Mouse (Mus musculus) liver, embryonic 14.5 days (tissue): ENCODE results near the gene Ankk1. TPM values are rescaled to one million over a fixed set of nuclear protein-coding genes. Genes with fewer than 3 reads are reported as not detected.

Experiments used
- ATAC-seq: fragments of 200-750 bp; cut with Nextera tagmentation; 2 replicates; pipeline ENCODE4 v1.8.0; 2017; ENCODE audit warnings: moderate number of reproducible peaks, mild to moderate bottlenecking, moderate library complexity; ENCODE audit not compliant: insufficient read depth
- DNase-seq, 3 experiments: peaks; one replicate each; pipeline ENCODE4 v3.0.0-alpha.2; 2012 to 2013; ENCODE audit warnings: low read depth in 3 of 3, low spot score in 3 of 3
- H3K27ac ChIP-seq: fragments of 300-500 bp; sonication (generic); 2 replicates; pipeline ENCODE4 v1.5.1; 2014; ENCODE audit warnings: moderate library complexity, mild to moderate bottlenecking, control low read depth, inconsistent platforms
- H3K27me3 ChIP-seq: fragments of 300-500 bp; sonication (generic); 2 replicates; pipeline ENCODE4 v1.6.1; 2014; ENCODE audit warnings: mild to moderate bottlenecking, low read length, moderate library complexity; ENCODE audit not compliant: control insufficient read depth, insufficient read depth
- H3K36me3 ChIP-seq: fragments of 300-500 bp; sonication (generic); replicated peaks from 2 replicates; pipeline ENCODE4 v1.6.1; 2014; ENCODE audit warnings: low read depth; ENCODE audit not compliant: control insufficient read depth, insufficient read depth
- H3K4me1 ChIP-seq, 2 experiments: fragments of 200-500 bp in 1 of 2; fragments of 300-500 bp in 1 of 2; sonication (generic) in 1 of 2; replicated peaks; 2 replicates each; pipeline ENCODE4 v1.6.1; 2012 to 2014; ENCODE audit warnings: antibody characterized with exemption in 1 of 2, inconsistent platforms in 1 of 2, low read length in 1 of 2; ENCODE audit not compliant: control insufficient read depth in 2 of 2, insufficient read depth in 2 of 2
- H3K4me2 ChIP-seq: fragments of 300-500 bp; sonication (generic); 2 replicates; pipeline ENCODE4 v1.6.1; 2014; ENCODE audit warnings: low read depth, mild to moderate bottlenecking, control low read depth, moderate library complexity
- H3K4me3 ChIP-seq, 2 experiments: fragments of 200-500 bp in 1 of 2; fragments of 300-500 bp in 1 of 2; sonication (generic) in 1 of 2; 2 replicates each; pipeline ENCODE4 v1.5.1; 2012 to 2014; ENCODE audit warnings: low read depth in 2 of 2, low read length in 2 of 2, mild to moderate bottlenecking in 2 of 2, control low read depth in 1 of 2, inconsistent platforms in 1 of 2, moderate library complexity in 1 of 2; ENCODE audit not compliant: insufficient read depth in 1 of 2
- H3K9ac ChIP-seq: fragments of 300-500 bp; sonication (generic); replicated peaks from 2 replicates; pipeline ENCODE4 v1.6.1; 2014; ENCODE audit warnings: mild to moderate bottlenecking, control low read depth, moderate library complexity
- H3K9me3 ChIP-seq: fragments of 300-500 bp; sonication (generic); 2 replicates; pipeline ENCODE4 v1.6.1; 2016; ENCODE audit warnings: low read length, mixed read lengths; ENCODE audit not compliant: control insufficient read depth
- CTCF ChIP-seq: IDR thresholded peaks from 2 replicates; pipeline ENCODE4 v1.5.1; 2016; ENCODE audit warnings: antibody characterized with exemption, low read depth, control low read depth
- WGBS: fragments of 180-500 bp; shearing (Covaris S2); extraction: QIAGEN DNeasy Blood & Tissue Kit; methylation state at CpG from one replicate; pipeline ENCODE4 v1.1.7; 2014; ENCODE audit not compliant: insufficient replicate concordance; 5-methylcytosine and 5-hydroxymethylcytosine counted together
- polyA plus RNA-seq, 2 experiments: library from polyadenylated mRNA; depleted of rRNA in 1 of 2; stranded (reverse) in 1 of 2; unstranded in 1 of 2; fragments of >200 nt; fragmentation: Nextera tagmentation in 1 of 2; extraction: Ambion mirVana in 1 of 2; gene quantifications; 2 replicates each; pipeline versions ENCODE4 v1.2.1 to v1.2.3; 2012 to 2014

The Ankk1 gene
- polyA plus RNA-seq, 2 experiments: not detected

DNA sequence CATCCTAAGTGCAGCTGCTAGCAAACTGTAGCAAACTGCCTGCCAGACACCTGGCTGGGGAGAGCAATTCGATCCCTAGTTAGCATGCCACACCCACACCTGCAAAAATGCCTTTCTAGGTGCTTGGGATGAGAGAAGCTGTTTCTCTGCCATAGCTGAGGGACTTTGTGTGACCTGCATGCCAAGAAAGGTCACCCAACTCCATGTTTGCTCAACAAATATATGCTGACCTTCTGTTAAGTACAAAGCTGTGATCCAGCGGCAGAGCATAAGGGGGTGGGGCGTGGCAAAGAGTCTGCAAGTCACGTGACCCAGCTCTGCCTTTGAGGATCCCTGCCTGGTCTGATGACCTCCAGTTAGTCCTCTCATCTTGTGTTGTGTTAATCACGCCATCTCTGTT, 61.1 kb downstream of the Ankk1 start:
- peak; percentile 6; the same call in 1 of the 2 replicates for ATAC-seq
- no peaks in the 10 kb centered on the region for H3K36me3 ChIP-seq

More for the DNA sequence above, 61.1 kb downstream of the Ankk1 start:
- H3K4me2 ChIP-seq: no peak overlapping the region
- H3K4me3 ChIP-seq: no peak overlapping the region
- TF ChIP-seq CTCF: no peak
- H3K4me1 ChIP-seq: no peaks in the 10 kb centered on the region; a peak in 1 of 4 replicates
- no peak overlapping the region for H3K27ac ChIP-seq
- H3K9ac ChIP-seq: no peak overlapping the region
- peak; percentile 6 to 12 (median 11) for DNase-seq
- WGBS: 13% methylated on average over 5 of the region's 5 CpGs
- H3K27me3 ChIP-seq: no peaks in the 10 kb centered on the region
- no peaks in the 10 kb centered on the region for H3K9me3 ChIP-seq

Other genes with a start within 250 kb of the Ankk1 start
- gene Gm4894, start 176.5 kb downstream of the Ankk1 start, polyA plus RNA-seq (2012; rRNA removed): not detected in 2 replicates
- gene Gm4894, start 176.5 kb downstream of the Ankk1 start, polyA plus RNA-seq (2014; fragmentation: Nextera tagmentation; extraction: Ambion mirVana): not detected in 2 replicates
- gene Drd2, start 86.4 kb downstream of the Ankk1 start, polyA plus RNA-seq (2012; rRNA removed): not detected in 2 replicates
- gene Drd2, start 86.4 kb downstream of the Ankk1 start, polyA plus RNA-seq (2014; fragmentation: Nextera tagmentation; extraction: Ambion mirVana): not detected in 2 replicates
- gene Ttc12, start 59.2 kb upstream of the Ankk1 start, polyA plus RNA-seq (2012; rRNA removed): 0.12 and 0.19 TPM in 2 replicates
- 0.11 and 0.18 TPM in 2 replicates for gene Ttc12, start 59.2 kb upstream of the Ankk1 start, polyA plus RNA-seq (2014; fragmentation: Nextera tagmentation; extraction: Ambion mirVana)